Mouse (Mus musculus) C2C12 (cell line): ENCODE measurements around the gene Tarbp2. TPM values are rescaled to one million over a fixed set of nuclear protein-coding genes. Genes with fewer than 3 reads are reported as not detected.

Experiments used
- H3K27me3 ChIP-seq: one replicate; pipeline ENCODE4 v1.6.1; 2011; ENCODE audit not compliant: control insufficient read depth, insufficient read depth, insufficient read length
- H3K36me3 ChIP-seq: one replicate; pipeline ENCODE4 v1.6.1; 2011; ENCODE audit not compliant: control insufficient read depth, insufficient read depth
- H3K4me3 ChIP-seq: one replicate; pipeline ENCODE4 v1.5.1; 2011; ENCODE audit warnings: mild to moderate bottlenecking, control low read depth; ENCODE audit not compliant: poor library complexity, insufficient read depth, severe bottlenecking
- H3K79me2 ChIP-seq: one replicate; pipeline ENCODE4 v1.6.1; 2011; ENCODE audit not compliant: control insufficient read depth, insufficient read depth
- H3K79me3 ChIP-seq: one replicate; pipeline ENCODE4 v1.6.1; 2011; ENCODE audit warnings: low read depth, control low read depth
- H3ac ChIP-seq: one replicate; pipeline ENCODE3; 2011; ENCODE audit warnings: low read depth; ENCODE audit not compliant: control insufficient read depth, insufficient read length
- CEBPB ChIP-seq: IDR thresholded peaks from one replicate; pipeline ENCODE4 v1.6.1; 2011; ENCODE audit warnings: low read depth, mild to moderate bottlenecking, control low read depth, moderate library complexity
- CTCF ChIP-seq: IDR thresholded peaks from one replicate; pipeline ENCODE4 v1.5.1; 2011; ENCODE audit not compliant: control insufficient read depth, insufficient read depth, insufficient read length
- FOSL1 ChIP-seq: IDR thresholded peaks from one replicate; pipeline ENCODE4 v1.8.0; 2011; ENCODE audit warnings: mild to moderate bottlenecking, low read length; ENCODE audit not compliant: poor library complexity, insufficient read depth, severe bottlenecking
- MAX ChIP-seq: IDR thresholded peaks from one replicate; pipeline ENCODE4 v1.6.1; 2011; ENCODE audit warnings: mild to moderate bottlenecking, control low read depth
- MYOD1 ChIP-seq: IDR thresholded peaks from one replicate; pipeline ENCODE4 v1.6.1; 2011; ENCODE audit warnings: low read depth; ENCODE audit not compliant: control insufficient read depth, insufficient read length
- MYOG ChIP-seq: IDR thresholded peaks from one replicate; pipeline ENCODE4 v1.6.1; 2011; ENCODE audit not compliant: control insufficient read depth, insufficient read length; ENCODE audit errors: extremely low read depth
- USF1 ChIP-seq: IDR thresholded peaks from one replicate; pipeline ENCODE4 v1.6.1; 2011; ENCODE audit warnings: low read depth, mild to moderate bottlenecking, control low read depth, moderate library complexity
- polyA plus RNA-seq: library from polyadenylated mRNA; unstranded; fragments of >200 nt; fragmentation: generic; extraction: Trizol; gene quantifications from one replicate; pipeline ENCODE4 v1.2.1, GENCODE M21; 2012; ENCODE audit warnings: missing spikeins

Gene Tarbp2
- polyA plus RNA-seq, 1 experiment, result 127 TPM

DNA sequence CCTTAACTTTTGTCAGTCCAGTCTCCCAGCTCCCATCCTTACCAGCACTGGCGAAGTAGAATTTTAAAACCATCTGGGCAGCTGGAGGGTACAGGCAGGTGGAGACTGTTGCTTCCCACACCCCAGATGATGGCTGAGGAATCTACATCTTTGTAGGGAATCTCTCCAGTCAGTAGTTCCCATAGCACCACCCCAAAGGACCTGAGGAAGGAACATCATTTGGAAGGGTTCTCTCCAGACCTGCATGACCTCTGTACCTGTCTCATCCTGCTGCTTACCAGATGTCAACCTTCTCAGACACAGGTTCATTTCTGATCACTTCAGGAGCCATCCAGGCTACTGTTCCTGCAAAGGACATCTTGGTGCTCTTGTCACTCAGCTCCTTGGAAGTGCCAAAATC is 14.5 kb upstream of the Tarbp2 start, which contains the start of gene Gm10337:
Gm10337 (plus strand) TSS at position 276 of the 400 bp plus-strand sequence.
- no peaks in the 10 kb centered on the region for H3K79me3 ChIP-seq
- H3K27me3 ChIP-seq, result no peaks in the 10 kb centered on the region
- H3K79me2 ChIP-seq, result no peaks in the 10 kb centered on the region
- peaks cover 78% of the 10 kb centered on the region for H3K36me3 ChIP-seq
- no peak within 1 kb of the TSS for H3ac ChIP-seq
- no peak within 1 kb of the TSS for H3K4me3 ChIP-seq
- TF ChIP-seq USF1 (no peak), CEBPB (no peak), CTCF (no peak)

- H3K79me2 ChIP-seq, result no peaks in the 10 kb centered on the region
- H3K79me3 ChIP-seq, result no peaks in the 10 kb centered on the region
- TF ChIP-seq MYOD1 (no peak), USF1 (no peak), CTCF (no peak), MYOG (no peak), FOSL1 (no peak), MAX (no peak), CEBPB (no peak)
- no peak overlapping the region for H3K4me3 ChIP-seq
- H3K27me3 ChIP-seq, result no peaks in the 10 kb centered on the region
- peaks cover 71% of the 10 kb centered on the region for H3K36me3 ChIP-seq
- H3ac ChIP-seq, result no peak overlapping the region
These were observed 13.8 kb upstream of the Tarbp2 start for GRCm38 (mm10) chr15:102503924-102504782.

GRCm38 (mm10) chr15:102505073-102505769 is 12.8 kb upstream of the Tarbp2 start:
- Histone ChIP-seq H3K36me3 (peaks cover 61% of the 10 kb centered on the region), H3ac (no peak overlapping the region), H3K79me3 (no peaks in the 10 kb centered on the region), H3K27me3 (no peaks in the 10 kb centered on the region), H3K4me3 (no peak overlapping the region), H3K79me2 (peaks cover 5% of the 10 kb centered on the region)
- TF ChIP-seq MAX (no peak), MYOD1 (no peak), CEBPB (no peak), FOSL1 (no peak)

- H3K79me3 ChIP-seq, result no peaks in the 10 kb centered on the region
- H3K27me3 ChIP-seq, result no peaks in the 10 kb centered on the region
- H3ac ChIP-seq, result no peak overlapping the region
- H3K4me3 ChIP-seq, result no peak overlapping the region
- TF ChIP-seq MYOG (no peak), MYOD1 (no peak), CTCF (no peak), USF1 (no peak), CEBPB (no peak), FOSL1 (no peak), MAX (no peak)
- peaks cover 54% of the 10 kb centered on the region for H3K36me3 ChIP-seq
- H3K79me2 ChIP-seq, result peaks cover 6% of the 10 kb centered on the region
These were observed 12.1 kb upstream of the Tarbp2 start for GRCm38 (mm10) chr15:102505770-102506463.

DNA sequence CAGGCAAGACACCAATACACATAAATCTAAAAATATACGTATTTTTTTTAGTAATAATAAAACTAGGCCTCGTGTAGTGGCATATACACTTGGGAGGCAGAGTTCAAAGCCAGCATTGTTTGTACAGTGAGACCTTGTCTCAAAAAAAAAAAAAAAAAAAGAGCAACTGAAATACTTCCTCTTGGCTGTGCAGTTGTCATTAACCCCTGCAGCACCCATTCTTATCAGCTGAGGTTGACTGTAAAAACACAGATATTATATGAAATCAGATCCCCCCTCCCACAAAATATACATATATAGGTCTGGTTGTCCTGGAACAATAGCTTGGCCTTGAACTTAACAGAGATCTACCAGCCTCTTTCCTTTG is 11.5 kb upstream of the Tarbp2 start:
- H3K79me3 ChIP-seq, result no peaks in the 10 kb centered on the region
- H3K36me3 ChIP-seq, result peaks cover 48% of the 10 kb centered on the region
- no peak for TF ChIP-seq FOSL1
- no peak for TF ChIP-seq MYOD1
- TF ChIP-seq MYOG, result no peak
- no peak for TF ChIP-seq CTCF
- TF ChIP-seq CEBPB, result no peak
- no peak for TF ChIP-seq USF1
- TF ChIP-seq MAX, result no peak
- H3K79me2 ChIP-seq, result peaks cover 10% of the 10 kb centered on the region
- H3K27me3 ChIP-seq, result no peaks in the 10 kb centered on the region
- no peak overlapping the region for H3K4me3 ChIP-seq
- no peak overlapping the region for H3ac ChIP-seq
